Mouse (Mus musculus) midbrain, embryonic 12.5 days (tissue): ENCODE data around the gene Ncl. TPM values are rescaled to one million over a fixed set of nuclear protein-coding genes. Genes with fewer than 3 reads are reported as not detected.

Source experiments
- microRNA-seq: library from miRNA; unstranded; fragments of <30 nt; microRNA quantifications from one replicate; pipeline ENCODE4, GENCODE M21; 2017
- polyA plus RNA-seq: library from polyadenylated mRNA; unstranded; fragments of >200 nt; fragmentation: Nextera tagmentation; extraction: Ambion mirVana; gene quantifications from 2 replicates; pipeline ENCODE4 v1.2.1, GENCODE M21; 2016

Ncl gene
- polyA plus RNA-seq, 1 experiment from 2014 or later, result 345 TPM

Small RNA genes lying within 50 kb of the gene (microRNA-seq; reads per million reads assigned to microRNA genes)
- 109 reads per million, percentile 52 among the genes with 10 or more reads in this experiment for gene mmu-mir-3535

Other genes with a start within 250 kb of the Ncl start
- 0.29 and 0.33 TPM in 2 replicates for gene Htr2b, start 247.4 kb downstream of the Ncl start, polyA plus RNA-seq
- not detected in 2 replicates for gene Gm21972, start 225.8 kb downstream of the Ncl start, polyA plus RNA-seq
- 37.9 and 41.2 TPM in 2 replicates for gene Armc9, start 204.6 kb downstream of the Ncl start, polyA plus RNA-seq
- 2.3 and 2.4 TPM in 2 replicates for gene B3gnt7, start 56.6 kb downstream of the Ncl start, polyA plus RNA-seq
- not detected in 2 replicates for gene Nmur1, start 66.8 kb upstream of the Ncl start, polyA plus RNA-seq
- not detected in 2 replicates for gene Tex44, start 66.9 kb upstream of the Ncl start, polyA plus RNA-seq
- 2,626 and 2,824 TPM in 2 replicates for gene Ptma, start 167.3 kb upstream of the Ncl start, polyA plus RNA-seq
- gene Pde6d, start 223.2 kb upstream of the Ncl start, polyA plus RNA-seq, result 96.6 and 104 TPM in 2 replicates
- 62.4 and 62.6 TPM in 2 replicates for gene Cops7b, start 223.5 kb upstream of the Ncl start, polyA plus RNA-seq